Mouse (Mus musculus): ENCODE measurements around the gene Bahcc1. TPM values are rescaled to one million over a fixed set of nuclear protein-coding genes. Genes with fewer than 3 reads are reported as not detected.

Gene Bahcc1
- polyA plus RNA-seq, 1 experiment from 2014 or later: 4.6 TPM

DNA sequence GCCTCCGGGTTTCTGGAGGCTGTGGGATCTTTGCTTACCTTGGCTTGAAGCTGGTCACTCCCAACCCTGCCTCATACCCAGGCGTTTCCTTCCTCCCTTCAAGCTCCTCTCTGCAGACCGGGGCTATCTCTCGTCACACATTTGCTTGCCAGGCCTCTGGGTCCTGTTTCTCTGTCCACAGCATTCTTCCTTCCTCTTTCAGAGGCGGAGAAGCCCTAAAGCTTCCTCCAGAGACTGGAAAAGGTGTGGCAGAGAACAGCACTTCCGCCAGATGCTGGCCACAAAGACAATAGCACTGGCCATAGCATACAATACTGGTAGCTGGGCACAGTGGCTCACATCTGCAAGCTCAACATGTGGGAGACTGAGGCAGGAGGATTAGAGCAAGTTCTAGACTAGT lies 13.8 kb upstream of the Bahcc1 start:
- Histone ChIP-seq H3K27ac (ENCODE audit: low read length) (peak overlapping the region; percentile 72), H3K36me3 (ENCODE audit: control insufficient read depth, insufficient read depth) (0 out of 2 replicates have a peak, but pooled peaks cover 3% of the 10 kb centered on the region), H3K4me3 (ENCODE audit: low read length) (no peak overlapping the region), H3K27me3 (ENCODE audit: control insufficient read depth, insufficient read depth, low read length) (no peaks in the 10 kb centered on the region), H3K4me1 (ENCODE audit: control insufficient read depth, insufficient read depth, low read length) (peaks cover 51% of the 10 kb centered on the region), H3K9me3 (replicated peaks; ENCODE audit: control insufficient read depth, low read length) (peaks cover 2% of the 10 kb centered on the region; the same call in 1 of the 2 replicates), H3K4me2 (ENCODE audit: low read depth, low read length) (no peak overlapping the region), H3K9ac (ENCODE audit: low read length) (0 out of 2 replicates have a peak overlapping the region, but pooled peaks have one; percentile 24)
- 45% methylated on average over 6 of the region's 6 CpGs for WGBS
- ATAC-seq (replicated peaks; ENCODE audit: extremely low read depth, insufficient read depth, low FRiP score): 0 out of 2 replicates have a peak, but pooled peaks have one; percentile 18

DNA sequence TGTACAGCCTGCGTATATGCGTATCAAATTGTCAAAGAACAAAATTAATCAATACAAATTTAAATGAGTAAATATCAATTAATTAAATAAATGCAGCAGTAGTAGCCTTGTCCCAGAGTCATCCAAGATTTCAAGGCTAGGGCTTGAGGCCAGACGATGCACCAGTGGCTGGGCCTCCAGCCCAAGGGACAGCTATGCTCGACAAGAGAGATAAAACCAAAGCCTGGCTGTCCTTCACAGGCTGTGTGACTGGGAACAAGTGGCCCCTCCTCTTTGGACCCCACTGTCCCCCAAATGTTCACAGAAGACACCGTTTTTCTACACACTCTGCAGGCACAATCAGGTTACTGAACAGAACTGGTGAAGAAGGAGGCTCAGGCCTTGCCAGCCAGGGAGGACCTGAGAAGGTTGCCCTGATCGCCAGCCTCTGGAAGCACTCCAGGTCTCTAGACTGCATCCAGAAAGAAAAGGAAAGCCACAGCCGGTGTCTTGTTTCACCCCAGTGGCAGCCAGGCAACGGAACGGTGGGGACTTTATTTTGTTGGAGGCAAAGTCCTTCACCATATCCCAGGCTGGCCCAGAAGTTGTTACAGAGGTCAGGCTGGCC lies 12.7 kb upstream of the Bahcc1 start:
- ATAC-seq (replicated peaks; ENCODE audit: extremely low read depth, insufficient read depth, low FRiP score): no peak
- Histone ChIP-seq H3K4me1 (ENCODE audit: control insufficient read depth, insufficient read depth, low read length) (peaks cover 61% of the 10 kb centered on the region), H3K27me3 (ENCODE audit: control insufficient read depth, insufficient read depth, low read length) (no peaks in the 10 kb centered on the region), H3K27ac (ENCODE audit: low read length) (peak overlapping the region; percentile 74), H3K36me3 (ENCODE audit: control insufficient read depth, insufficient read depth) (no peaks in the 10 kb centered on the region), H3K4me3 (ENCODE audit: low read length) (no peak overlapping the region), H3K9me3 (replicated peaks; ENCODE audit: control insufficient read depth, low read length) (no peaks in the 10 kb centered on the region), H3K4me2 (ENCODE audit: low read depth, low read length) (peak overlapping the region; percentile 30), H3K9ac (ENCODE audit: low read length) (peak overlapping the region; percentile 41)
- 37% methylated on average over 9 of the region's 9 CpGs for WGBS

GRCm38 (mm10) chr11:120220963-120221827 lies 11.6 kb upstream of the Bahcc1 start:
- Histone ChIP-seq H3K4me1 (ENCODE audit: control insufficient read depth, insufficient read depth, low read length) (peaks cover 61% of the 10 kb centered on the region), H3K27ac (ENCODE audit: low read length) (peak overlapping the region; percentile 74), H3K9me3 (replicated peaks; ENCODE audit: control insufficient read depth, low read length) (no peaks in the 10 kb centered on the region), H3K4me3 (ENCODE audit: low read length) (0 out of 2 replicates have a peak overlapping the region, but pooled peaks have one; percentile 0), H3K4me2 (ENCODE audit: low read depth, low read length) (peak overlapping the region; percentile 30; the same call in 1 of the 2 replicates), H3K27me3 (ENCODE audit: control insufficient read depth, insufficient read depth, low read length) (no peaks in the 10 kb centered on the region), H3K36me3 (ENCODE audit: control insufficient read depth, insufficient read depth) (no peaks in the 10 kb centered on the region), H3K9ac (ENCODE audit: low read length) (0 out of 2 replicates have a peak overlapping the region, but pooled peaks have one; percentile 41)
- 46% methylated on average over 12 of the region's 12 CpGs for WGBS
- no peak for ATAC-seq (replicated peaks; ENCODE audit: extremely low read depth, insufficient read depth, low FRiP score)

DNA sequence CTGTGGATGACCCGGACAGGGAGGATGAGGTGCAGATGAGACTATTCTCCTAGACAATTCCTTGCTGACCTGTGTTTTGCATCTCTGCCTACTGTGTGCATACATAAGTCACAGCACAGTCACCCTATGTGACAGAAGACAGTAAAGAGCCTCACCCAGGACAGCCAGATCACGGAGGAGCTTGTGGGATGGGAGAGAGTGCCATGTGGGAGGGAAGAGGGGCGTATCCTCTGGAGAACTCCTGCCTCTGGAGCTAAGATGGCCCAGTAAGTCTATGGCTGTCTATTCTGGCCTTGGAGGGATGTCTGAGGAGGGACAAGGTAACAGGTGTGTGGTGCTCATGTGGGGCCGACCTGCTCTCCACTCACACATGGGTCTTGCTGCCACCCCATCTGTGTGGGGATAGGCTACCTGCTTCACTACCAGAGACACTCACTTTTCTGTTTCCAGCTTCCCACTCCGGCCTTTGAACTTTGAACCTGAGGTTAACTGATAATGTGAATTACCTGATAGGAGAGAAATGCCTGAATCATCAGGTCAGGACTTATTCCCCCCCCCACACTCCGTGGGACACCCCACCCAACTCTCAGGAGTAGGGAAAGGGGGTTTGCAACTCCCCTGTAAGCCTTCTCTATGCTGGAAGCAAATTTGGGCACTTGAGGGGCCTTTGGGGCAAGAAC lies 10.2 kb upstream of the Bahcc1 start:
- Histone ChIP-seq H3K9me3 (replicated peaks; ENCODE audit: control insufficient read depth, low read length) (no peaks in the 10 kb centered on the region), H3K9ac (ENCODE audit: low read length) (no peak overlapping the region), H3K4me3 (ENCODE audit: low read length) (no peak overlapping the region), H3K36me3 (ENCODE audit: control insufficient read depth, insufficient read depth) (no peaks in the 10 kb centered on the region), H3K27me3 (ENCODE audit: control insufficient read depth, insufficient read depth, low read length) (no peaks in the 10 kb centered on the region), H3K4me1 (ENCODE audit: control insufficient read depth, insufficient read depth, low read length) (peaks cover 63% of the 10 kb centered on the region), H3K4me2 (ENCODE audit: low read depth, low read length) (no peak overlapping the region), H3K27ac (ENCODE audit: low read length) (no peak overlapping the region)
- WGBS: 83% methylated on average over 6 of the region's 6 CpGs
- ATAC-seq (replicated peaks; ENCODE audit: extremely low read depth, insufficient read depth, low FRiP score): no peak

GRCm38 (mm10) chr11:120223586-120224487 lies 8.9 kb upstream of the Bahcc1 start:
- no peak for ATAC-seq (replicated peaks; ENCODE audit: extremely low read depth, insufficient read depth, low FRiP score)

GRCm38 (mm10) chr11:120224488-120225255 lies 8.1 kb upstream of the Bahcc1 start:
- Histone ChIP-seq H3K27me3 (ENCODE audit: control insufficient read depth, insufficient read depth, low read length) (no peaks in the 10 kb centered on the region), H3K4me2 (ENCODE audit: low read depth, low read length) (peak overlapping the region; percentile 75), H3K4me3 (ENCODE audit: low read length) (peak overlapping the region; percentile 41), H3K9me3 (replicated peaks; ENCODE audit: control insufficient read depth, low read length) (no peaks in the 10 kb centered on the region), H3K4me1 (ENCODE audit: control insufficient read depth, insufficient read depth, low read length) (peaks cover 70% of the 10 kb centered on the region), H3K36me3 (ENCODE audit: control insufficient read depth, insufficient read depth) (no peaks in the 10 kb centered on the region), H3K9ac (ENCODE audit: low read length) (peak overlapping the region; percentile 71), H3K27ac (ENCODE audit: low read length) (no peak overlapping the region; the same call in 1 of the 2 replicates)
- WGBS: 23% methylated on average over 11 of the region's 11 CpGs
- ATAC-seq (replicated peaks; ENCODE audit: extremely low read depth, insufficient read depth, low FRiP score): no peak

More at GRCm38 (mm10) chr11:120223586-120224487, 8.9 kb upstream of the Bahcc1 start:
- 61% methylated on average over 19 of the region's 19 CpGs for whole genome bisulfite sequencing
- Histone ChIP-seq H3K4me1 (ENCODE audit: control insufficient read depth, insufficient read depth, low read length) (peaks cover 68% of the 10 kb centered on the region), H3K9ac (ENCODE audit: low read length) (peak overlapping the region; percentile 71; the same call in 1 of the 2 replicates), H3K27me3 (ENCODE audit: control insufficient read depth, insufficient read depth, low read length) (no peaks in the 10 kb centered on the region), H3K4me3 (ENCODE audit: low read length) (no peak overlapping the region), H3K27ac (ENCODE audit: low read length) (no peak overlapping the region), H3K4me2 (ENCODE audit: low read depth, low read length) (no peak overlapping the region), H3K9me3 (replicated peaks; ENCODE audit: control insufficient read depth, low read length) (no peaks in the 10 kb centered on the region), H3K36me3 (ENCODE audit: control insufficient read depth, insufficient read depth) (no peaks in the 10 kb centered on the region)

- ATAC-seq (replicated peaks; ENCODE audit: extremely low read depth, insufficient read depth, low FRiP score): no peak
- Histone ChIP-seq H3K27me3 (ENCODE audit: control insufficient read depth, insufficient read depth, low read length) (no peaks in the 10 kb centered on the region), H3K27ac (ENCODE audit: low read length) (peak overlapping the region; percentile 47), H3K36me3 (ENCODE audit: control insufficient read depth, insufficient read depth) (no peaks in the 10 kb centered on the region), H3K4me2 (ENCODE audit: low read depth, low read length) (peak overlapping the region; percentile 75), H3K9me3 (replicated peaks; ENCODE audit: control insufficient read depth, low read length) (no peaks in the 10 kb centered on the region), H3K4me1 (ENCODE audit: control insufficient read depth, insufficient read depth, low read length) (peaks cover 62% of the 10 kb centered on the region), H3K4me3 (ENCODE audit: low read length) (peak overlapping the region; percentile 41), H3K9ac (ENCODE audit: low read length) (peak overlapping the region; percentile 71)
- 16% methylated on average over 35 of the region's 36 CpGs for WGBS
These were observed 7.2 kb upstream of the Bahcc1 start for GRCm38 (mm10) chr11:120225256-120226195.
